Mouse (Mus musculus): ENCODE data around the gene Gm40193.
"Not testable (repeated sequence)": the region's sequence is repeated elsewhere in the genome, so short reads cannot be mapped to it uniquely, and the experiment has no call there.

Gm40193 gene

DNA sequence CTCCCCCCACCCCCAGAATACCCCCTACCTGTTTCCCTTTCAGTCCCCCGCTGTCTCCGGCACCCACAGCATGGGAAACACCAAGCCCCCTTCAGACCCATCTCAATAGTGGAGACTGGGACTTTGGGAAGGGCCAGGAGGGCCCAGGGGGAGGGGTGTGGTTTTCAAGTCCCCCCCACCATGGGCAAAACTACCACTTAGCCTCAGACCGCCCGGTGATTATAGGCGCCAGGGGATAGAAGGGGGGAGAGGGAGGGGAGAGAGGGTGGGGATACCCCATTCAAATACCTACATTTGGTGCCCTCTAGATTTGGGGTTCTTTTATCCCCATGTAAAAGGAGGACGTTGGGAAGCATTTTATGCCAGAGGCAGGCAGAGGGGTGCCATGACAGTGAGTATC, at the start of gene Gm40193:
TSS of gene Gm40193 (minus strand) at position 101 of the 400 bp plus-strand sequence.
- no peak for DNase-seq (ENCODE audit: low read depth, low spot score)

DNA sequence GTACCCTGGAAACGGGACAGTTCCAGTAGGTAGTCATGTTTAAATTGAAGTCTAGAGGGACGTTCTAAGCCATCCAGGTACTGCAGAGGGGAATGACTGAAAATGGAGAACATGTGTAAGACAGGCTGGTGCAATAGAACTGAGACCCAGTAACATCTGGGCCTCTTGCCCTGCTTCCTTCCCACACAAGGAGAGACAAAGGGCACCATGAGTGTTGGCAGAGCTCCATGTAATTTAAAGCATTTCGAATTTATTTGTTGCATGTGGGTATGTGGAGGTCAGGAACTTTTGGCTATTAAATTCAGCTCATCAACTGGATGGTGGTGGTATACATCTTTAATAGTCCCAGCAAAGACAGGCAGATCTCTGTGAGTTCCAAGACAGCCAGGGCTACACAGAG, 49.5 kb upstream of the Gm40193 start:
- no peak for DNase-seq (ENCODE audit: low read depth, low spot score)

DNA sequence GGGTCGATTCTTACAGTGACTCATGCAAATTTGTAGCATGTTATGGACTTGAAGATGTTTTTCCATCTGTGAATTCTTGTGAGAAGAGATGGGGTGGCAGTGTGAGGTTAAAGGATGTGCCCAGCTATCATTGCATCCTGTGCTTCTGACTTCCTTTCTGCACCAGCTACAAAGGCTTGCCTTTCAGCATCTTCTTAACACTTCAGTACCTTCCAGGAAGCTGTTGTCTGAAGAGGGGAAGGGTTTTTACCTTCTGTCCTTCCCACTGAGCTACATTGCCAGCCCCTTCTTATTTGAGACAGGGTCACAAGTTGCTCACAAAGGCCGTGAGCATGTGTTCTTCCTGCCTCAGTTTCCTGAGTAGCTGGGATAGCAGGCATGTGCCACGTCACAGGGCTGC, 48.2 kb upstream of the Gm40193 start:
- DNase-seq (ENCODE audit: low read depth, low spot score) = no peak

DNA sequence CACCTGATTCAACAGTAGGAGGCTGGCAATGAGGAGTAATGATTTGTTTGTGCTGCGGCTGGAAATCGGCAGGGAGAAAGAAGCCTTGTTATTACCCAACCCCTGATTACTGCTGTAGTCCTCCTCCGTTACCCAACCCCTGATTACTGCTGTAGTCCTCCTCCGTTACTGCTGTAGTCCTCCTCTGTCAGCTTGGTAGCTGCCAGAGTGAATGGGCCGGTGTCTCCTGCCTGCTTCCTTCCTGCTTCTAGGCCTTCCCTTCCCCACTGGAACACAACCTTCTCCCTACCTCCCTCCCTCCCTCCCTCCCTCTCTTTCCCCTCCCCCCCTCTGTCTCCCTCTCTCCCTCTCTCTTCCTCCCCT, 47.6 kb upstream of the Gm40193 start:
- DNase-seq (ENCODE audit: low read depth, low spot score) = no peak

DNA sequence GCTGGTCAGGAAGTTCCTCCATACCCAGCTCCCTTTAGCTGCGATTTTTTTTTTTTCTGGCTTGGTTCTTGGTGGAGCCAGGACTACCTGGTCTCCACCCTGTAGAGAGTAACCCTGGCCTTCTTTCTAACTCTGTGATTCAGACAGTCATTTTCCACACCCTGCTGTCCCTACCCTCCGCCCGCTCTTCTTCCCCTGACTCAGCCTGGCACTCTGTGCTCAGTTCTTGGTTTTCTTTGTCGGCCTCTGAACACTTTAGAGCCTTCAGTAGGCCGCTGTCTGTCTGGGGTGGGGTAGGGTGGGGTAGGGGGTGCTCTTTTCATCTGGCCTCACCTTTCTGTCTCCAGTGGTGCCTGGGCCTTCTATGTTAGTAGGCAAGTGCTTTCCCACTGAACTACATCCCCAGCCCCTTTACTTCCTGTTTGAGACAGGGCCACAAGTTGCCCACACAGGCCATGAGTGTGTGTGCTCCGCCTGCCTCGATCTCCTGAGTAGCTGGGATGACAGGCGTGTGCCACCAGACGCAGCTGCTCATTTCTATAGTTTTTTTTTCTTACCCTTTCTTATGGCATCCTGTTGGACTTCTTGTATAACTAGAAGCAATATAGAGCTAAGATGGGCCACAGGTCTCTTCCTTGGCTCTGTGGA, 47.1 kb upstream of the Gm40193 start:
- DNase-seq (ENCODE audit: low read depth, low spot score) = no peak

DNA sequence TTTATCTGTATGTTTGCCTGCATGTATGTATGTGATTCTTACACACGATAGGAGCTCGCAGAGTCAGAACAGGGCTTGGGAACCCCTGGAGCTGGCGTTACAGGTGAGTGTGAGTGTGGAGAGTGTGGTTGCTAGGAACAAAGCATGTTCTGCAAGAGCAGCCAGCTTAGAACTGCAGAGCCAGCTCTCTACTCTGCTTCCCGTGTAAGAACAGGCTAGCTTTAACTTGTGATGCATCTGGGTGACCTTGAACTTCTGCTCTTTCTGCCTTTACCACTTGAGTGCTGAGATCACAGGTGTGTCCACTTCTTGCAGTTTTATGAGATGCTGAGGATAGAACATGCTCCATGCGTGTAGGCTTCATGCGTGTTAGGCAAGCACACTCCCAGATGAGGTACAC, 46.2 kb upstream of the Gm40193 start:
- DNase-seq (ENCODE audit: low read depth, low spot score) = no peak

DNA sequence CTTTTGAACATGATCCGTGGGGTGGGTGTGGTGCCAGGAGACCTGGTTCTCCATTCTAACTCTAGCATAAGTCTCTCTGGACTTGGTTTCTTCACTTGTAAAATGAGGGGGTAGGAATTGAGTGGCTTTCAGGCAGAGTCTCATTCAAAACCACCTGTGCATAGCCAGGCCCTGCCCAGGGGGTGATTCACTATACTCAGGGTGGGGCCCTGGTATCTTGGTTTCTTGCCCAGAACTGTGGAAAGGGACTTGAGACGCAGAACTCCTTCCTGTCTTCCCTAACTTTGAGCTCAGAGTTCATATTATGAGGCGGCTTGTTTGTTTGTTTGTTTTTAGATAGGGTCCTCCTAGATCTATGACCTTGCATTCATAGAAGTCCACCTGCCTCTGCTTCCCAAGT, 44.5 kb upstream of the Gm40193 start:
- no peak for DNase-seq (ENCODE audit: low read depth, low spot score)

DNA sequence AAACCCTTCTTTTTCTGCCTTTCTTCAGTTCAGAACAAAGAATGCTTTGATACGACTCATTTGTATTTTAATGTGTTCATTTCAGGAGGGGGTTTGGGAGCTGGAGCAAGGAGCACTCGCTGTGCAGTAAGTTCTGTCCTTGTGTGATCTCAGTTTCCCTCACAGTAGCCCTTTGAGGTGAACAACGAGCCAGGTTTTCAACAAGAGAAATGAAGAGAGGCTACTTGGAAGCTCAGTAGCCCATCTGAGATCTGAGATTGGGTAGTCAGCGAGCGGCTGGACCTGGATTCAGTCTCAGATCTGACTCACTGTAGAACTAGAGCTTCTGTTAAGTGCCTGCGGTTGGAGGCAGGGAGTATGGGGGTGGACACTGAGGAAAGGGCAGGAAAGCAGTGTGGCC, 41.1 kb upstream of the Gm40193 start:
- no peak for DNase-seq (ENCODE audit: low read depth, low spot score)

DNA sequence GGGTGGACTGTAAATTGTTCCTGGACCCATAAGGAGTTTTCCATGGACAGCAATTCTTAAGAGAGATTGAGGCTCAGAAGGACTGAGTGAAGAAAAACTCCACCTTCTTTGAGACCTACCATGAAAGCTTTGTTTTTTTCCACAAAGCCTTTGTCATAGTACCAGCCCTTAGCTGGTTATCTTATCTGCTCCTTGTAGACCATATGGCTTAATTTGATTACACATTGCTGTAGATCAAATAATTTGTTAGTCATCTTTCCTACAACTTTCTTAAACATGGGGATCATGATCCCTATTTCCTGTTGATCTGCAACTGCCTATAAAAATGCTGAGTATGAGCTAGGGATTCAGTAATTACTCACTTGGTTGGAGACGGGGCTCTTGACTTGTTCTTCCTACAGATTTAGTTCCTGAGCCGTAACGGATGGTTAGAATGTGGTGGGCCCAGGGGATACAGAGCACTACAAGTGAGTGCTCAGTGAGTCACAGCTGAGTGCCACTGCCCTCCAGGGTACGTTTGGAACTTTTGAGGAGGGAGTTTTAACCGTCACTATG, 39.7 kb upstream of the Gm40193 start:
- DNase-seq (ENCODE audit: low read depth, low spot score) = no peak

DNA sequence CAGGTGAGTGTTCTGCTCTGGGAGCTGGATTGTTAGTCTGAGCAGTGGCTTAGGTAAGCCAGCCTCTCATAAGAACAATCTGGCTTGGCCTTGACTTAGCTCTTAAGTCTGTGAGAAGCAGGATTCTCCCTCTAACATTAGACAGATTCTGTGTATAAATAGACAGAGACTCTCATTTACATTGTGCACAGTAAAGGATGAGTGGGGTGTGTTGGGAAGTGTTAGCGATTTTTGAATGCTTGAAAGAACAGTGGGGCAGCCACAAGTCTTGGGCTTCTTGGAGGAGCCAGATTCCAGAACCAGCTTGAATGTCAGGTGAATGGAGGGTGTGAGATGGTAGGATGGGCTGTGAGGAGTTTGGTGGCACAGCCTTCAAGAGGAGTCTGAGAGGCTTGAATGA, 38.9 kb upstream of the Gm40193 start:
- DNase-seq (ENCODE audit: low read depth, low spot score) = no peak

DNA sequence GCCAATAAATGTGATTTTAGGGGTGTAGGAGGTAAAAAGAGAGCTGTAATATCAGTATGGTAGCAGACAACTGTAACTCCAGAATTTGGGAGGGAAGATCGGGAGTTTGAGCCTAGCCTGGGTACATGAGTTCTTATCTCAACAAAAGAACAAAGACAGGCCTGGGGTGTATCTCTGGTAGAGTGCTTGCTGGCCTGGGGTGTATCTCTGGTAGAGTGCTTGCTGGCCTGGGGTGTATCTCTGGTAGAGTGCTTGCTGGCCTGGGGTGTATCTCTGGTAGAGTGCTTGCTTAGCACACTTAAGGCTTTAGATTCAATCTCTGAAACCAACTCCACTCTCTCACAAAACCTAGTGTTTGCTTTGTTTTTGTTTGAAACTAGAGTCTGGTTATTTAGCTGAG, 37.9 kb upstream of the Gm40193 start:
- DNase-seq (ENCODE audit: low read depth, low spot score) = not testable (repeated sequence)

DNA sequence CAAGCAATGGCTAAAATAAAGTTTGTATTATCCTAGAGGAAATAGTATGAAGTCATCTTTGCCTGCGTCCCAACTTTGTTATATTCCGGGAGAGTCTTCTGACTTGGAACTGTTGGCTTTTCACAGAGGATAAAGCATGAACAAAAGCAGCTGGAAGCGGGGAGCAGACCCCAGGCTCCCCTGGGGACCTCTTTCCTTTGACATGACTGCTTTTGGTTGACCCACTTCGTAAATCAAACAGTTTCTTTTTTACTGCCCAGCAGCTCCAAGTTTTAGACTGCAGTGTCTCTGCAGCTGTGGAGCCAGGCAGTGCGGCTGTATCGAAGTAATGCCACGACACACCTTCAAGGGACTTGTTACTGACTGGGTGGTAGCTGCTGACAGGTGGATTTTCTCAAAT, 33.8 kb upstream of the Gm40193 start:
- DNase-seq (ENCODE audit: low read depth, low spot score) = no peak

DNA sequence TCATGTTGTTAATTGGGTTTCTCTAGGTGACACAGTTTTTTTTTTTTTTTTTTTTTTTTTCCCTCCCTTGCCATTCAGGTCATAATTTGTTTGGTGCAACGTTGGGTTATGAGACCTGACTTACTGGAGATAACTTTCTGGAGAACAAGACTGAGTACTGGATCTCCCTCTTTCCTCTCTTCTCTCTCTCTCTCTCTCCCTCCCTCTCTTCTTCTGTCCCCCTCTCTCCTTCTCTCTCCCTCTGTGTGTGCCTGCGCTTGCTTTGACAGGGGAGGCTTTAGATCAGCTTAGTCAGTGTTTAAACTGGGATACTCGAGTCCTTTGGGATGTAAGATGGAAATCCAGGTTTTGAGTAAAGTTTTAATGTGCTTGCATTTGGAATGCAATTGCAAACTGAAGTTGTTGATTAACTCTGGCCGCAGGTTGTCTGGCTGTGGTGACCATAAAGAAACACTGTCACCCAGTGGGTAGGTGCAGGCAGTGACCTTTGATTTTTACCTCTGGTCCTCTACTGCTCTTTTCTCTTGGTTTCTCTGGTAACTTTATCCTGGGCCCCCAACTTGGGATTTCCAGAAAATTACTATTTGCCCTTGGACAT, 31.6 kb upstream of the Gm40193 start:
- no peak for DNase-seq (ENCODE audit: low read depth, low spot score)

DNA sequence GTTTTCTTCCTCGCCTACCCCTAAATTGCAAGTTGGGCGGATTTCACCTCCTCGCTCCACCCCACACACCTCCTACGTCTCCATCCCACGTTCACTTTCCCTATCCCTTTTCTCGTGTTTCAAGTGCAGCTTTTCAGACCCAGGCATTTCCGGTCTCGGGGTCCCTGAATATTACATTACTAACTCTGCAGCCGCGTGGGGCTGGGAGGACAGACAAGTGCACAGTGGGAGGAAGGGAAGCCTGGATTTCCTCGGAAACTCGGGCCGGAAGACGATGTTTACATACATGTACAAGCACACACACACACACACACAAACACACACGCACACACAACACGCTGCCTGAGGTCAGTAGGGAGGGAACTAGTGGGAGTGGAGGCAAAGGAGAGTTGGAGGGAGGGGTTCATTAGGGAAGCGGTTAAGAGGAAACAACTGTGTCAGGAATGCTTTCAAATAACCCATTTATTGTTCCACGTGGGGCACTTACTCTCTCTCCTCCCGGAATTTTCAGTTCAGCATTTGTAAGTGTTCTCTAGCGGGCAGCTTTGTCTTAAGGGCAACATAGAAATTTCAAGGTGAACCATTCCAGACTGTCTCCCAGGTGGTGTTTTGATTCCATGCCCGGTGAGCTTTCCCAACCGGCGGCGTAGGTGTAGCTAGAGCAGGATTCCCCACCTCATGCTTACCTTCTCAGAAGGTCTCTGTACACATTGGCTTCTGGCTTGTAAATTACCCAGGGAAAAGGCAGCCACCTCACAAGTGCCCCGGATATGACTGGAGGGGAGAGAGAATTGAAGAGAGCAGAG, 30.9 kb upstream of the Gm40193 start:
- DNase-seq (ENCODE audit: low read depth, low spot score) = no peak

DNA sequence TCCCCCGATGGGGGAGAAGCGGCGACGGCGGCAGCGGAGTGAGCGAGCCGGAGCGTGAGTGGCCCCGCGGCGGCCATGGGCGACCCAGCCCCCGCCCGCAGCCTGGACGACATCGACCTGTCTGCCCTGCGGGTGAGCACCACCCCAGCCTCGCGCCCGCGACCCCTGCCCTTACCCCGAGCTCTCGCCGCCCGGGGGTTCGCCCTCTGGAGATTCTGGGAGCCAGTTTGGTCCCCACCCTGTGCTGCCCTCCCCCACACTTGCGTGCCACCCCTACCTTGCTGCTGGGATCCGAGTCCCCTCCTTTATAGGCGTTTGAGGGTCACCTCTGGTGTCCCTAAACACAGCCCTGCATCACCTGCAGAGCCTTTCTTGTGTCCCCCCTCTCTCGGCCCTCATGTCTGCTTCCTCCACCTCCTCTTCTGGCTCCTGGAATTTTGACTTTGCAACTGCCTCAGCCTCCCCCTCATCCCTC, 30.3 kb upstream of the Gm40193 start:
- no peak for DNase-seq (ENCODE audit: low read depth, low spot score)

DNA sequence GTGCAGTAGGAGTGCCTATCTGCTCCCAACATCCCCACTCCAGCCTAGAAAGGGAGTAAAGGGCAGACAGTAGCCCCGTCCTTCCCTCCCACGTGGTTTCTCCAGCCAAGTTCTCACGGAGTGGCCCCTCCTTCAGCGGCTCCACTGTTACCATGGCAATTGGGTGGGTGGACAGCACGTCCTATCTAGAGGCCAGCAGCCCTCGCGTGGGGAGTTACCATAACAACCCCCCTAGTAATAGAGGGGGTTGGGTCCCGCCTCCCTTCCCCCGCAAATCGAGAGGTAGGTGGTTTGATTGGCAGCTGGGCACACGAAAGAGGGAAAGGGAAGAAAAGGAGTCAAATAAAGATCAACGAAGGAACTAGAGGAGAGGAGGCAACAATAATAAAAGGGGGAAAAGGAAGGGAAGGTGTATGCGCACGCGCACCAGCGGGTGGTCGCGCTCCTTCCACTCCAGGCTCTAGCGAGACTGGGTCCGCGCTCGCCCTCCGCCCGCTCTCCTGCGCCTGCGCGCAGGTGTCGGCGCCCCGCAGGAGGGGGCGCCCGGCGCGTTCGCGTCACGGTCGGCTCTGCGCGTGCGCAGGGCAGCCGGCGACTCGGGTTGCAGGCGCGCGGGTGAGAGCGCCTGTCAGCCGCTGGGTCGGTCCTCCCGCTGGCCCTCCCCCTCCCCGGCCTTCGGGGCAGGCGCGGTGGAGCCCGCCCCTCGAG, 29.7 kb upstream of the Gm40193 start, which contains the start of gene Mink1:
TSS of gene Mink1 (plus strand) at position 595 of the 708 bp plus-strand sequence.
- peak; percentile 91 for DNase-seq (ENCODE audit: low read depth, low spot score)

DNA sequence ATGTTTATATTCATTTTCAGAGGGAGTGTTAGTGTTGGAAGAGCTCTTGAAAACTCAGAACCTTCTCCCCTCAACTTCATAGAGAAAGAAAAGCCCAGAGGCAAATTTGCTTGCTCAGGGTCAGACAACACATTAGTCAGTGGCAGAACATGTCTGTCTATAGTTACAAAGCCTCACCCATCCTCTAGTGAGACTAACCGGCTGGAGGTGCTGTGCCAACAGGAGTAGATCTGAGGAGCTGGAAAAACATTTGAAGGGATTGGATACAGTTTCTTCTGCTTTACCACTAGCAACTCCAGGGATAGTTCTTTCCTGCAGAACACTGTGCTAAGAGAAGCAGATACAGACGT, 29.2 kb upstream of the Gm40193 start:
- DNase-seq (ENCODE audit: low read depth, low spot score) = no peak

DNA sequence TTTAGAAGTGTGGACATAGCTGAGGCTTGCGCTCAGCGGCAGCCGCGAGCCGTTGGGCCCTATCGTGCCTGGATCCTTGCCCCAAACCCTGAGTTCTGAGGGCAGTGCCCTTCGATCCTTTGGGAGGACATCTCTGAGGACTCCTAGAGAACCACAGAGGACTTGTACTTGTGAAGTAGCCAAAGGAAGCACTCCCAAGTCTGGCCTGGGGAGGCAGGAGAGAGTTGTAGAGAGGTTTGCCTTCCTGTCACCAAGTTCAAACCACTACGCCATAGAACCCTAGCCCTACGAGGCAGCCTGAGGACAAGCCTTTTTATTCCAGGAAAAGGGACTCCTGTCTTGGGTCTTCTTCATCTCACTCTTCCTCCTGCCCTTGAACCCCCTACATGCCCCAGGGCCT, 24.8 kb upstream of the Gm40193 start:
- DNase-seq (ENCODE audit: low read depth, low spot score) = no peak

DNA sequence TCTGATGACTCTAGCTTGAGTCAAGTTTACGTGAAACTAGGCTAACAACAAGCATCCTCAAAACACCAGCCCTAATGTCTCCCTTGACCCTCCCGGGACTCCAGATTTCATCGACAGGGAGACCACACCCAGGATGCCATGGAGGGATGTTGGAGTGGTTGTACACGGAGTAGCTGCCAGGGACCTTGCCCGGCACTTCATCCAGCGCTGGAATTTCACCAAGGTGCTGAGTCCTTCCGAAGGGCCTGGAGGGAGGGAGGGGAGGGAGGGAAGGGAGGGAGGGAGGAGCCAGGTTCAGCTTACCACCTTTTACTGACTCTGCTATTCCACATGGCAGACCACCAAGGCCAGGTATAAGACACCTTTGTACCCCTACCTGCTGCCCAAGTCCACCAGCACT, 21.2 kb upstream of the Gm40193 start:
- no peak for DNase-seq (ENCODE audit: low read depth, low spot score)

DNA sequence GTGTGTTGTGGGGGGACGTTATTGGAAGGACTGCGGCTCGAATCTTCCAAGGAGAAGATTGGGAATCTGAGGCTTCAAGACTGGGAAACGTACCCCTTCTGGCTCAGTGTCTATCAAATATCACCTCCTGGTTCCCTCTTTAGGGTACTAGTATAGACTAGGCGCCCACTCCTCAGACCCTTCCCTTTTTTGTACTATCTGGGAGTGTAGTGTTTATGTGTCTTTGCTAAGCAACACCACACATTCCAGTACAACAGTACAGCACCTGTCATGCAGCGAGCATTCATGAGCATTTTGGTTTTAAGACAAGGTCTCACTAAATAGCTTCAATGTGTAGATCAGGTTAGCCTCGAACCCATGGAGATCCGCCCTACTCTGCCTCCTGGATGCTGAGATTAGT, 18.8 kb upstream of the Gm40193 start:
- DNase-seq (ENCODE audit: low read depth, low spot score) = no peak

DNA sequence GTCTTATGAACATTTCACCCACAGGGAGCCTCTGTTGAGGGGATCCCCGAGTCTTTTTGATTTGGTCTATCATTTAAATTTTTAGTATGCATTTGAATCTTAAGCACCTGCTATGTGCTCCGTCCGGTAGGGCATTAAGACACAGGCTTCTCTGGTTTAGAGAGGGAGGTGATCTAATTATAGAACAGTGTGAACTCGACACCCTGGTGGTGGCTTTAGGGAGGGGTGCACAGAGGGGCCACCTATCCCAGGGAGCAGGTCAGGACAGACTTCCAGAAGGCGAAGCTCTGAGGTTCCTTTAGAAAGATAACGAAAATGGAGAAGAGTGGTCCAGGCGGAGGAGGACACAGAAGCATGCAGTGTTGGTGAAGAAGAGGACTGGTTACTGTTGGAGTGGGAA, 11.8 kb upstream of the Gm40193 start:
- peak; percentile 55 for DNase-seq (ENCODE audit: low read depth, low spot score)

DNA sequence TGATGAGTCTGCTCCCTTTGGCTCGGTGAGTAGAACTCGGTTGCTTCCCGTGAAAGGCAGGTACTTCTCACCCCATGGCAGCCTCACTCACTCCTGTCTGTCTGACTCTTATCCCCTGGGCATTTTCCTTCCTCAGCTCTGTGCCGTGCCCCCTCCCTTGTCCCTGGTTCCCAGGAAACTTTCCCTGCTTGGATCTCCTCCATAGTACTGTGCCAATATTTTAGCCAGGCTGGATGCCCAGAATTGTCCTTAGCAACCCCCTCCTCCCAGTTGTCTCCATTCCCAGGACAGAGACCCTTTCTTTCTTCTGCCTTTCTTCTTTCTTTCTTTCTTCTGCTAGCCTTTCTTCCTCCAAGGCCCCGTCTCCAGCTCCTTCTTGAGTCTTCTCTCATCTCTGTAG, 8.7 kb upstream of the Gm40193 start:
- no peak for DNase-seq (ENCODE audit: low read depth, low spot score)

All from skeletal muscle tissue, adult 2 months (tissue).